Mouse (Mus musculus) right cerebral cortex, postnatal 14 days (tissue): ENCODE results near the gene Isca1.
A peak's percentile ranks its signal among the peaks of the same experiment; 100 is the strongest.
"Not testable (repeated sequence)": the region's sequence is repeated elsewhere in the genome, so short reads cannot be mapped to it uniquely, and the experiment has no call there.

ENCODE experiments used
- DNase-seq: peaks from one replicate; pipeline ENCODE4 v3.0.0; 2022

Isca1 gene

GRCm38 (mm10) chr13:59769296-59770163 is at the start of gene Isca1:
Gene Isca1 (minus strand): TSS chr13:59769810.
- DNase-seq: peak; percentile 100

- no peak for DNase-seq
Observed at GRCm38 (mm10) chr13:59817352-59817751, 47.7 kb upstream of the Isca1 start.

GRCm38 (mm10) chr13:59814109-59814591 is 44.5 kb upstream of the Isca1 start:
- no peak for DNase-seq

- DNase-seq: no peak
Observed at GRCm38 (mm10) chr13:59811581-59811980, 42.0 kb upstream of the Isca1 start.

GRCm38 (mm10) chr13:59801000-59801399 is 31.4 kb upstream of the Isca1 start:
- DNase-seq: no peak

- DNase-seq: no peak
Observed at GRCm38 (mm10) chr13:59800077-59800476, 30.5 kb upstream of the Isca1 start.

- no peak for DNase-seq
Observed at GRCm38 (mm10) chr13:59798306-59798705, 28.7 kb upstream of the Isca1 start.

- no peak for DNase-seq
Observed at GRCm38 (mm10) chr13:59796466-59796848, 26.8 kb upstream of the Isca1 start.

- no peak for DNase-seq
Observed at GRCm38 (mm10) chr13:59795807-59796465, 26.3 kb upstream of the Isca1 start.

- no peak for DNase-seq
Observed at GRCm38 (mm10) chr13:59794786-59795185, 25.2 kb upstream of the Isca1 start.

- no peak for DNase-seq
Observed at GRCm38 (mm10) chr13:59782145-59782544, 12.5 kb upstream of the Isca1 start, which contains the start of gene Gm49354. Gene Gm49354 (minus strand): TSS chr13:59782245.

- not testable (repeated sequence) for DNase-seq
Observed at GRCm38 (mm10) chr13:59779744-59780264, 10.2 kb upstream of the Isca1 start.

GRCm38 (mm10) chr13:59779213-59779612 is 9.6 kb upstream of the Isca1 start:
- no peak for DNase-seq

GRCm38 (mm10) chr13:59775168-59775567 is 5.6 kb upstream of the Isca1 start:
- no peak for DNase-seq

- DNase-seq: peak; percentile 74
Observed at GRCm38 (mm10) chr13:59771257-59771656, 1.6 kb upstream of the Isca1 start.

GRCm38 (mm10) chr13:59770847-59771246 is 1.2 kb upstream of the Isca1 start:
- no peak for DNase-seq

GRCm38 (mm10) chr13:59770164-59770562 is 553 bp upstream of the Isca1 start:
- peak; percentile 86 for DNase-seq

GRCm38 (mm10) chr13:59768531-59768930 is 1.1 kb downstream of the Isca1 start:
- DNase-seq: no peak

GRCm38 (mm10) chr13:59766786-59767515 is 2.7 kb downstream of the Isca1 start:
- DNase-seq: no peak

GRCm38 (mm10) chr13:59762791-59763190 is 6.8 kb downstream of the Isca1 start:
- DNase-seq: no peak

- no peak for DNase-seq
Observed at GRCm38 (mm10) chr13:59756906-59757305, 12.7 kb downstream of the Isca1 start.

GRCm38 (mm10) chr13:59750310-59750709 is 19.3 kb downstream of the Isca1 start:
- no peak for DNase-seq

- peak; percentile 31 for DNase-seq
Observed at GRCm38 (mm10) chr13:59746711-59747110, 22.9 kb downstream of the Isca1 start, which contains the start of gene 1700014D04Rik. Gene 1700014D04Rik (minus strand): TSS chr13:59746752.
